Mouse (Mus musculus) limb, embryonic 12.5 days (tissue): ENCODE data around the gene Ndfip2. TPM values are rescaled to one million over a fixed set of nuclear protein-coding genes. Genes with fewer than 3 reads are reported as not detected.
A peak's percentile ranks its signal among the peaks of the same experiment; 100 is the strongest.

Experiments used
- ATAC-seq: fragments of 200-750 bp; cut with Nextera tagmentation; 2 replicates; pipeline ENCODE4 v1.8.0; 2017; ENCODE audit warnings: low read depth, moderate TSS enrichment; ENCODE audit not compliant: insufficient number of reproducible peaks, insufficient read depth, low FRiP score, low TSS enrichment
- H3K27ac ChIP-seq: fragments of 300-500 bp; sonication (generic); 2 replicates; pipeline ENCODE4 v1.5.1; 2016; ENCODE audit warnings: mild to moderate bottlenecking, moderate library complexity
- H3K27me3 ChIP-seq: fragments of 300-500 bp; sonication (generic); 2 replicates; pipeline ENCODE4 v1.6.1; 2016; ENCODE audit warnings: mild to moderate bottlenecking, moderate library complexity
- H3K36me3 ChIP-seq: fragments of 300-500 bp; sonication (generic); 2 replicates; pipeline ENCODE4 v1.6.1; 2016; ENCODE audit warnings: mild to moderate bottlenecking, moderate library complexity
- H3K4me1 ChIP-seq: fragments of 300-500 bp; sonication (generic); replicated peaks from 2 replicates; pipeline ENCODE4 v1.6.1; 2016
- H3K4me2 ChIP-seq: fragments of 300-500 bp; sonication (generic); 2 replicates; pipeline ENCODE4 v1.6.1; 2016; ENCODE audit warnings: mild to moderate bottlenecking, moderate library complexity
- H3K4me3 ChIP-seq: fragments of 300-500 bp; sonication (generic); replicated peaks from 2 replicates; pipeline ENCODE4 v1.5.1; 2016; ENCODE audit warnings: mild to moderate bottlenecking
- H3K9ac ChIP-seq: fragments of 300-500 bp; sonication (generic); replicated peaks from 2 replicates; pipeline ENCODE4 v1.6.1; 2016; ENCODE audit warnings: mild to moderate bottlenecking, moderate library complexity
- H3K9me3 ChIP-seq: fragments of 300-500 bp; sonication (generic); 2 replicates; pipeline ENCODE4 v1.6.1; 2016; ENCODE audit warnings: mild to moderate bottlenecking, moderate library complexity
- WGBS: fragments of 180-500 bp; shearing (Covaris S2); methylation state at CpG from one replicate; pipeline ENCODE4 v1.1.7; 2016; 5-methylcytosine and 5-hydroxymethylcytosine counted together
- polyA plus RNA-seq: library from polyadenylated mRNA; unstranded; fragments of >200 nt; fragmentation: Nextera tagmentation; extraction: Ambion mirVana; gene quantifications from 2 replicates; pipeline ENCODE4 v1.2.1, GENCODE M21; 2016

Ndfip2 gene
- 55.0 and 55.1 TPM in 2 replicates for polyA plus RNA-seq

DNA sequence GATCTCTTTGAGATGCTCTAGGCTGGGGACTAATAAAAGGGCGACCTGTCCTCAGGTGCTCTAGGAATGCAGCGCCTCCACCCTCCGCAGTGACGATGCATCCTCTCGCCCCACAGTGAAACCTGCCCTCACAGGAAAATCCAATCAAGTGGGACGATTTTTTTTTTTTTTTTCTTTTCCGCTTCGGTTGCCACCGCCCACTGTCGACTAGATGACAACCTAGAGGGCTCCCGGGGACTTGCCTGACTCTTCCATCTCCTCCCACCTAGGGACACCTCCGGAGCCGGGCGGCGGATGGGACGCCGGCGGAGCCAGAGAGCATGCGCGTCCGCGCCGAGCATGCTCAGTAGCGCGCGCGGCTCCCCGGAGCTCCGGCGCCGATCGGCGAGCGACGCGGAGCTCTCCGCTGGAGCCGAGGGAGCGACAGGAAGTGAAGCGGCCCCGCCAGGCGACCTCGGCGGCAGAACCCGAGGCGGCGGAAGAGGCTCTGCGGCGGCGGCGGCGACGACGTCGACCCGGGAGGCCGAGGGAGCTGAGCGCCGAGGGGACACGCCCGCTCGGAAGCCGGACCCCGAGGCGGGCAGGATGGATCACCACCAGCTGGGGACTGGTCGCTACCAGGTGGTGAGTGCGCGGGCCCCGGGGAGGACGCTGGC, at the start of gene Ndfip2:
Gene Ndfip2 (plus strand): TSS at position 195 of the 656 bp plus-strand sequence.
- Histone ChIP-seq H3K4me1 (peaks cover 3% of the 10 kb centered on the region), H3K27ac (peak within 1 kb of the TSS; percentile 93), H3K4me3 (peak within 1 kb of the TSS; percentile 84), H3K36me3 (no peaks in the 10 kb centered on the region), H3K4me2 (peak within 1 kb of the TSS; percentile 71), H3K9me3 (no peaks in the 10 kb centered on the region), H3K9ac (peak within 1 kb of the TSS; percentile 90), H3K27me3 (no peaks in the 10 kb centered on the region)
- under 1% methylated on average over 66 of the region's 70 CpGs for WGBS
- peak; percentile 92 for ATAC-seq

DNA sequence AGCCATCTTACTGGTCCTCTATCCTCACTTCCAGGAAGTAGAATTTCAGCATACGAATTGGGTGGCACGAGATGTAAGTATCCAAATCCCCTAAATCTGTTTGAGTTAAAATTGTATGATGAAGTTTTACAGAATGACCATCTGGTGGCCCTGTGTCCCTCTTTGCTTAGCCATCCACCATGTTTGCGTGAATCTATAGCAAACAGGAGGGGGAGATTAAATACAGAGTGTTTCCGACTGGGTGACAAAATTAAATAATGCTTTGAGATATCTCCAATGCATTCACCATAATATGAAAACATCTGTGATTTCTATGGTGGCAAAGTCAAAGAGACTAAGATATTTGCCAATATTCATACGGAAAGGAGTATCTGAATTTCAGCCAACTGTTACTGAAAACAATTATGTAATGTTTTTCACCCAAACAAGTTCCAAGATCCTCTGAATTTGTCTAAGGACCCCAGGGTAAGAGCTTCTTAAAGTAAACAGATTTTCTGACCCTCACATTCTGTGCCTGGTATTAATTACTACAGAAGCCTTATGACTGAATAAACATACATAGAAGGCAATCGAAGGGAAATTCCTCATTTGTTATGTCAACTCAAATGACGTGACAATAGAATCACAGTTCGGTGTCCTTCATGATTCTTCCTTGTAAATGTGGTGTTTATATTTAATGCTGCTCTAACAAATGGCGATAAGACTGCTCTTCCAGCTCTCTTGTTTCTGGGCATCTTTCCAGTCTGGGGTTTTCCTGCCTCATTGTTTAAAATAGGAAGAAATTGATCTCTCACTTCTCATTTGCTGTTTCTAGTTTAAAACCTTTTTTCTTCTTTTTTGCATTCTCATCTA, 38.6 kb upstream of the Ndfip2 start:
- Histone ChIP-seq H3K4me2 (no peak overlapping the region), H3K27ac (no peak overlapping the region), H3K27me3 (no peaks in the 10 kb centered on the region), H3K36me3 (no peaks in the 10 kb centered on the region), H3K9ac (no peak overlapping the region), H3K4me3 (no peak overlapping the region), H3K9me3 (no peaks in the 10 kb centered on the region), H3K4me1 (no peaks in the 10 kb centered on the region)
- WGBS = 87% methylated on average over 9 of the region's 9 CpGs
- no peak for ATAC-seq

DNA sequence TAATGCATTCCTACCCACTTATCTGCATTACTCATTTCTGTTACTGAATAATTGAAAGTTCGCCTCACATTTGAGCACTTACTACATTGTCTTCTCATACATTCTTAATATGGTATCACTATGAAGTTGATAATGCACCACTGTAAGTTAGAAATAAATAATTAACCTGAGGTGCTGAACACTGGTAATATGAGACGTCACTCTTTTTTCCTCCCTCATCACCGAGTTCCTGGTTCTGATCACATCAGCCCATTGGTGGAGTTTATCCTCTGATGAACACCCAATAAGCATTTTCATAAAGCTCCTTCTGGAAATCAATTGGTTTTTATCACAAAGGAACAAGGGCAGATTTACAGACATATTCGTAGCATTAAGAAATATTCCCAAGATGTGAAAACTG, 36.1 kb upstream of the Ndfip2 start:
- ATAC-seq = no peak
- Histone ChIP-seq H3K27ac (no peak overlapping the region), H3K9ac (no peak overlapping the region), H3K9me3 (no peaks in the 10 kb centered on the region), H3K36me3 (no peaks in the 10 kb centered on the region), H3K4me2 (no peak overlapping the region), H3K4me1 (no peaks in the 10 kb centered on the region), H3K27me3 (no peaks in the 10 kb centered on the region), H3K4me3 (no peak overlapping the region)
- WGBS = 80% methylated on average over 4 of the region's 4 CpGs

DNA sequence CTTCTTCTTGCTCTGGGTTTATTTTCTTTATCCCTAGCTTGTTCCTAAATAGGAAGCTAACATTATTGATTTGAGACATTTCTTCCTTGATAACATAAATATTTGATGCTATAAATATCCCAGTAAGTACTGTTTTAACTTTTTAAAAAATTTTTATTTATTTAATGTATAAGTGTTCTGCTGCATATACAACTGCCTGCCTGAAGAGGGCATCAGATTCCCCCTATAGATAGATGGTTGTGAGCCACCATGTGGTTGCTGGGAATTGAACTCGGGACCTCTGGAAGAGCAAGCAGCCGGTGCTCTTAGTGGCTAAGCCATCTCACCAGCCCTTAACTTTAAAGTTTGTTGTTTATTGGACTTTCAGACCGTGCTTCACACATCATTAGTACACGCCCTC, 32.6 kb upstream of the Ndfip2 start:
- no peaks in the 10 kb centered on the region for H3K9me3 ChIP-seq
- H3K27me3 ChIP-seq = no peaks in the 10 kb centered on the region
- no peak overlapping the region for H3K4me2 ChIP-seq
- no peak overlapping the region for H3K9ac ChIP-seq
- no peaks in the 10 kb centered on the region for H3K36me3 ChIP-seq
- H3K27ac ChIP-seq = no peak overlapping the region
- H3K4me3 ChIP-seq = no peak overlapping the region
- no peaks in the 10 kb centered on the region for H3K4me1 ChIP-seq
- WGBS = 87% methylated on average over 4 of the region's 4 CpGs
- no peak for ATAC-seq

DNA sequence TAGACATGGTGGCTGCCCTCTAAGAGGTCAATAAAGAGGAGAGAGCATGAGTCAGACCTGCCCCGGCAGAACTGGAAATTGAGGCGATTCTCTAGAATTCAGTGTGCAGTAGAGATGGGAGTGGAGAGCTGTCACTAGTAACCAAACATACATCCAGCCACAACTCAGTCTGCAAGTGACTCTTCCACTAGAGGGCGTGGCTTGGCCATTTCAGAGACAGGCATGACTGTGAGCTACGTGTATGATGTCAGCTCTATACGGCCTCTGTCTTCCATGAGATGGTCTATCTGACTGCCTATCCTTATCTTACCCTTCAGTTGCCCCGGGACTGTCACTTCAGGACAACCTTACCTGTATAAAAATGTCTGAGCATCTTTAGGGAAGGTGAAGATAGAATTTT, 26.0 kb upstream of the Ndfip2 start:
- Histone ChIP-seq H3K9me3 (no peaks in the 10 kb centered on the region), H3K27me3 (no peaks in the 10 kb centered on the region), H3K4me2 (no peak overlapping the region), H3K36me3 (no peaks in the 10 kb centered on the region), H3K4me1 (no peaks in the 10 kb centered on the region), H3K4me3 (no peak overlapping the region), H3K27ac (no peak overlapping the region), H3K9ac (no peak overlapping the region)
- ATAC-seq = no peak
- 53% methylated on average over 6 of the region's 6 CpGs for WGBS

DNA sequence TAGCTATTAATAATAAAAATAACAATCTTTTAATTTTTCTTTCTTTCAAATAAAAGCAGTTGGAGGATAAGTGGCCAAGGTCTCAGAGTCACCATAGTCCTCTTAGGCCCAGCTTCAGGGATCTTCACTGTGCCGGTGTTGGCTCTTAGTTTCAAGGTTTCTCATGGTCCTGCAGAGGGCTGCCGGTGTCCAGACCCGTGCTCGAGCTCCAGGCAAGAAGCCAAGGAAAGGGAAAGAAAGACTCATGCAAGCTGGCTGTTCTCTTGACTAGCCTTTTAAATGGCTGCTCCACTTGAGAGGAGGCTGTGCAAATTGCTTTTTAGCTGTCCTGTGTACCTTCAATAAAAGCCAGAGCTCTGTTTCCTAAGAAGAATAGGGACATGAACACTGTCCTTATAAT, 21.8 kb upstream of the Ndfip2 start:
- Histone ChIP-seq H3K9me3 (no peaks in the 10 kb centered on the region), H3K4me1 (no peaks in the 10 kb centered on the region), H3K4me3 (no peak overlapping the region), H3K4me2 (no peak overlapping the region), H3K36me3 (no peaks in the 10 kb centered on the region), H3K9ac (no peak overlapping the region), H3K27me3 (no peaks in the 10 kb centered on the region), H3K27ac (no peak overlapping the region)
- WGBS = 81% methylated on average over 4 of the region's 4 CpGs
- ATAC-seq = no peak

DNA sequence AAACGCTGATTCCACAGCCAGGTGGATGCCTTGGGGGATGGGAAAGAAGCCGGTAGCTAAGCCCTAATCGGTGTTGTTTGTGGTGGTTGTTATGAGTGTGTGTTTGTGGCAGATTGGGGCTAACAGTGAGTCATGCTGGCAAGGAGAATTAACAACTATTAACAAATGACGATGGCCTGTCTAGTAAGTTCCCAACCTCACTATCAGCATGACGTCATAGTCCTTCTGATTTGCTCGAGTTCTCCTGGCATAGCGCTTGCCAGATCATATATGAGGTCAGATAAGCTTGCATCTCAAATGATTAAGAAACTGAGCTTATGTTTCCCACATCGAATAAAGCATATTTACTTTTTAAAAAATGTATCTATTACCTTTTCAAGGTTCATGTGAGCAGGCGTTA, 20.6 kb upstream of the Ndfip2 start:
- WGBS = 75% methylated on average over 9 of the region's 9 CpGs
- no peak overlapping the region for H3K9ac ChIP-seq
- H3K4me3 ChIP-seq = no peak overlapping the region
- H3K27ac ChIP-seq = no peak overlapping the region
- H3K9me3 ChIP-seq = no peaks in the 10 kb centered on the region
- no peaks in the 10 kb centered on the region for H3K27me3 ChIP-seq
- H3K4me1 ChIP-seq = no peaks in the 10 kb centered on the region
- no peaks in the 10 kb centered on the region for H3K36me3 ChIP-seq
- H3K4me2 ChIP-seq = no peak overlapping the region
- ATAC-seq = no peak

DNA sequence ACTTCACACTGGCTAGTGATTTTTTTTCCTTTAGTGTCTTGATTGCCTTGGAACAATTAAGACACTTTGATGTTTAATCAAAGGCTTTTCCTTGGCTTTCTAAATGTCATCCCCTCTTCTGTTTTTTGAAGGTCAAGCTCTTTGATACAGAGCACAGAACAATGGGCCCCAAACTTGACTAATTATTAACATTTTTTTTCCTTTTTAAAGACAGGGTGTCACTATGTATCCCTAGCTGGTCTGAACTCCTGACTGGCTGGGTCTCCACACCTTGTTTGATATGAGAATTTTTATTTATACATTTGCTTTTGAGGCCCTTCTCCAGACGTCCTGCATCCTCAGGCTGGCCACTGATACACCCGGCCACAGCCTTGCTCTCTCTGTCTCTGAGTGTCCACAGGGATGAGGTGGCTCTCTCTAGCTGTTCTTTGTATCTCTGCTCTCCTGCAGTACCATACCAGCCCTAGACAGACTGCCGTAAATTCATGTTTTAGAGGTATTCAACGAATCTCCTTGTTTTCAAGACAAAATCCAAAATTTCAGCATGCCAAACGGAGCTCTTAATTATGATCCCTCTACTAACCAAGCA, 19.8 kb upstream of the Ndfip2 start:
- Histone ChIP-seq H3K9me3 (no peaks in the 10 kb centered on the region), H3K9ac (no peak overlapping the region), H3K4me1 (no peaks in the 10 kb centered on the region), H3K36me3 (no peaks in the 10 kb centered on the region), H3K27me3 (no peaks in the 10 kb centered on the region), H3K27ac (no peak overlapping the region), H3K4me3 (no peak overlapping the region), H3K4me2 (no peak overlapping the region)
- WGBS = 64% methylated on average over 5 of the region's 5 CpGs
- ATAC-seq = no peak

DNA sequence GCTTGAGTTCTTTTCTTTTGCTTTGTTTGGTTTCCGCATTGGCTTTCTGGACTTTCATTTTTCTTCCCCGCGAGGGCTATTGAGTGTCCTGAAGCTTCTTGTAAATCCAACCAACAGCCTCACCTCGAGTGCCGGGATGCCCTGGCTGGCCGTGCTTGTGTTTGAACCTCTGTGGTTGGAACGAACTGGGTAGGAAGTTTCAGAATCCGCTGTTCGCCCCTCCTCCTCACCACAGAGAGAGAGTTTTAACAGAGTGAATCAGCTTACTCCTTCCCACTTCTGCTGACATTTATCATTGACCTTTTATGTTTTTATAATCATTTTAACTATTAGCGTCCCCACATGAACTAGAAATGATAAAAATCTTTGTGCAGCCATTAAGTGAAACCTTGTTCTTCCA, 18.3 kb upstream of the Ndfip2 start:
- Histone ChIP-seq H3K9me3 (no peaks in the 10 kb centered on the region), H3K27me3 (no peaks in the 10 kb centered on the region), H3K4me1 (no peaks in the 10 kb centered on the region), H3K36me3 (no peaks in the 10 kb centered on the region), H3K9ac (no peak overlapping the region), H3K4me2 (no peak overlapping the region), H3K4me3 (no peak overlapping the region), H3K27ac (no peak overlapping the region)
- 84% methylated on average over 10 of the region's 10 CpGs for WGBS
- ATAC-seq = no peak

DNA sequence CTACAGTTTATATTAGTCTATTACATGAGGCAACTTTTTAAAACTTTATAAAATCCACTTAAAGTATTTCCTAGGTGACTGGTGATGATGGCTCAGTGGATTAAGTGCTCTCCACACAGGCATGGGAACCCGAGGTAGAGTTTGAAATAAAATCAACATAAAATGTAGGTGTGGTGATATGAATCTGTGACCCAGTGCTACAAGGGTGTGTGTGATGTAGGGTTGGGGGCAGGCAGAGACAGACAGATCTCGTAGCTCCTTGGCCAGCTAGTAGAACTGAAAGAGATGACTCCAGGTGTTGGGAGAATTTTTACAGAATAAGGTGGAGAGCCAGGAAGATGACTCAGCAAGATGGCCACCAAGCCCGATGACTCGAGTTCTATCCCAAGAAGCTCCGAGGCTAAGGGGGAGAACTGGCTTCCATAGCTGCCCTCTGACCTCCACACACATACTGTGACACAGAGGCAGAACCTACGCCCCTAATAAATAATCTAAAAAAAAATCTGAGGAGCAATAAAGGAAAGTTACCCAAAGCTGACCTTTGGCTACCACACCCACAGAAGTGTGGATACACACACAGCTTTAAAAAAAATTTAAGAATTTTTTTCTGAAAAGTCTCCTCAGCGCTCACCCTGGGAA, 14.4 kb upstream of the Ndfip2 start:
- H3K27ac ChIP-seq = no peak overlapping the region
- WGBS = 89% methylated on average over 7 of the region's 7 CpGs
- no peak overlapping the region for H3K9ac ChIP-seq
- H3K36me3 ChIP-seq = no peaks in the 10 kb centered on the region
- H3K4me2 ChIP-seq = no peak overlapping the region
- no peaks in the 10 kb centered on the region for H3K27me3 ChIP-seq
- ATAC-seq = no peak
- H3K4me1 ChIP-seq = no peaks in the 10 kb centered on the region
- H3K4me3 ChIP-seq = no peak overlapping the region
- H3K9me3 ChIP-seq = no peaks in the 10 kb centered on the region

DNA sequence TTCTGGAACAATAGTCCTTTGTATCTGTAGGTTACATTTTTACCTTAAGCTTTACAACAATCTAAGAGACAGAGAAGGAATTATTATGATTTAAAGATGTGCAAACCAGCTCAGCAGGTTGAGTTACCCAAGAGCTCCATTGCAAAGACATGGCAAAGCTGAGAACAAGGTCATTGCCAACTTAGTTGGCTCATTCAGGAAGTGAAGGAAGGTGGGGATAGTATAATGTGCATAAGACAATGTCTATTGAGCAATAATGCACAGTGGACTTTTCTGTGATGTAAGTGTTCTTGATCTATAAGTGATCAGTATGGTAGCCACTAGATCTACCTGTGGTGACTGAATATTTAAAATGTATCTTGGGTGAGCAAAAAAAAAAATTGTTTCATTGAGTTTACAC, 7.3 kb upstream of the Ndfip2 start:
- no peaks in the 10 kb centered on the region for H3K36me3 ChIP-seq
- no peaks in the 10 kb centered on the region for H3K27me3 ChIP-seq
- H3K4me1 ChIP-seq = peaks cover 3% of the 10 kb centered on the region
- no peak overlapping the region for H3K4me2 ChIP-seq
- H3K27ac ChIP-seq = no peak overlapping the region
- H3K9ac ChIP-seq = no peak overlapping the region
- no peak for ATAC-seq
- H3K9me3 ChIP-seq = no peaks in the 10 kb centered on the region
- no peak overlapping the region for H3K4me3 ChIP-seq
